Mouse (Mus musculus) heart, embryonic 12.5 days (tissue): ENCODE results near the gene Prss48. TPM values are rescaled to one million over a fixed set of nuclear protein-coding genes. Genes with fewer than 3 reads are reported as not detected.

Experiments used
- ATAC-seq: fragments of 200-750 bp; cut with Nextera tagmentation; 2 replicates; pipeline ENCODE4 v1.8.0; 2017; ENCODE audit warnings: moderate TSS enrichment, moderate library complexity; ENCODE audit not compliant: insufficient number of reproducible peaks, low FRiP score
- H3K27ac ChIP-seq: fragments of 300-500 bp; sonication (generic); 2 replicates; pipeline ENCODE4 v1.5.1; 2016; ENCODE audit warnings: mild to moderate bottlenecking, moderate library complexity; ENCODE audit not compliant: poor library complexity, severe bottlenecking
- H3K27me3 ChIP-seq: fragments of 300-500 bp; sonication (generic); replicated peaks from 2 replicates; pipeline ENCODE4 v1.6.1; 2016; ENCODE audit warnings: mild to moderate bottlenecking, moderate library complexity
- H3K36me3 ChIP-seq: fragments of 300-500 bp; sonication (generic); 2 replicates; pipeline ENCODE4 v1.6.1; 2016; ENCODE audit warnings: mild to moderate bottlenecking, moderate library complexity
- H3K4me1 ChIP-seq: fragments of 300-500 bp; sonication (generic); replicated peaks from 2 replicates; pipeline ENCODE4 v1.6.1; 2016; ENCODE audit warnings: mild to moderate bottlenecking
- H3K4me2 ChIP-seq: fragments of 300-500 bp; sonication (generic); 2 replicates; pipeline ENCODE4 v1.6.1; 2016; ENCODE audit warnings: mild to moderate bottlenecking, moderate library complexity
- H3K4me3 ChIP-seq: fragments of 300-500 bp; sonication (generic); 2 replicates; pipeline ENCODE4 v1.5.1; 2016; ENCODE audit warnings: mild to moderate bottlenecking
- H3K9ac ChIP-seq: fragments of 300-500 bp; sonication (generic); 2 replicates; pipeline ENCODE4 v1.6.1; 2016; ENCODE audit warnings: mild to moderate bottlenecking, moderate library complexity
- H3K9me3 ChIP-seq: fragments of 300-500 bp; sonication (generic); replicated peaks from 2 replicates; pipeline ENCODE4 v1.6.1; 2016; ENCODE audit warnings: mild to moderate bottlenecking, moderate library complexity
- WGBS: fragments of 180-500 bp; shearing (Covaris S2); methylation state at CpG from one replicate; pipeline ENCODE4 v1.1.7; 2016; 5-methylcytosine and 5-hydroxymethylcytosine counted together
- polyA plus RNA-seq: library from polyadenylated mRNA; unstranded; fragments of >200 nt; fragmentation: Nextera tagmentation; extraction: Ambion mirVana; gene quantifications from 2 replicates; pipeline ENCODE4 v1.2.1, GENCODE M21; 2016

Prss48 gene
- polyA plus RNA-seq, 1 experiment from 2014 or later = not detected

- Histone ChIP-seq H3K4me1 (peaks cover 14% of the 10 kb centered on the region), H3K9me3 (0 out of 2 replicates have a peak, but pooled peaks cover 10% of the 10 kb centered on the region), H3K9ac (no peak overlapping the region), H3K4me2 (no peak overlapping the region), H3K4me3 (no peak overlapping the region), H3K27ac (no peak overlapping the region), H3K36me3 (peaks cover 2% of the 10 kb centered on the region; the same call in 1 of the 2 replicates), H3K27me3 (0 out of 2 replicates have a peak, but pooled peaks cover 14% of the 10 kb centered on the region)
- ATAC-seq = no peak
- 90% methylated on average over 20 of the region's 20 CpGs for WGBS
These were observed 23.2 kb upstream of the Prss48 start for GRCm38 (mm10) chr3:86025341-86026137.

DNA sequence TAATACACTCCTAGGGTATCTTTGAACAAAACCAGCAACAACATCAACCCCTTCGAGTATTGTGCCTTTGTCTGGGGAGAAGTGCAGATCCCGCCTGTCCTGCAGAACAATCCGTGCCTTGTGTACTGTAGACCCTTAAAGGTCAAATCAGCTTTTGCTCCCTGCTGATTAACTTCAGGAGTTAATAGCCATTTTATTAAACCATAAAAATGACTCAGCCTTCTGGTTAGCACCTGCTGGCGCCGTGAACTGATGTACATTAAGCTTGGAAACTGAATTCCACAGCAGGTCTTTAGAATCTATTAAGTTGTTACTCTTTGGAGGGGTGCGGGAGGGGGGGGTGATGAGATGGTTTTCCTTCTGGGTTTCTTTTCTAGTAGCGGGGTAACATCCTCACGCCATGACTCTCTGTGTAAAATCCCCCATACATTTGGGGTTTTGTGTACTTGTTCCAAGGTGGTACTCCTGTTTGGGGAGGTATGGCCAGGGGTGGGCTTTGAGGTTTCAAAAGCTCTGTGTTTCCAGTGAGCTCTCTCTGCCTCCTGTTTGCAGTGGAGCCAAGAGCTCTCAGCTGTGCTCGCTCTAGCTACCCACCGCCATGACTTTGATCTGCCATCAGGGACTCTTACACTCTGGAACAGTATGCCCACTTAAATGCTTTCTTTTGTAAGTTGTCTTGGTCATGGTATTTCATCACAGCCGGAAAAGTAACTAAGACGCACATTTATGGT is 21.9 kb upstream of the Prss48 start:
- Histone ChIP-seq H3K9me3 (0 out of 2 replicates have a peak, but pooled peaks cover 10% of the 10 kb centered on the region), H3K27me3 (peaks cover 19% of the 10 kb centered on the region; the same call in 1 of the 2 replicates), H3K4me1 (peaks cover 9% of the 10 kb centered on the region), H3K27ac (no peak overlapping the region), H3K36me3 (peaks cover 2% of the 10 kb centered on the region; the same call in 1 of the 2 replicates), H3K4me3 (no peak overlapping the region), H3K4me2 (no peak overlapping the region), H3K9ac (no peak overlapping the region)
- no peak for ATAC-seq
- WGBS = 87% methylated on average over 12 of the region's 12 CpGs

DNA sequence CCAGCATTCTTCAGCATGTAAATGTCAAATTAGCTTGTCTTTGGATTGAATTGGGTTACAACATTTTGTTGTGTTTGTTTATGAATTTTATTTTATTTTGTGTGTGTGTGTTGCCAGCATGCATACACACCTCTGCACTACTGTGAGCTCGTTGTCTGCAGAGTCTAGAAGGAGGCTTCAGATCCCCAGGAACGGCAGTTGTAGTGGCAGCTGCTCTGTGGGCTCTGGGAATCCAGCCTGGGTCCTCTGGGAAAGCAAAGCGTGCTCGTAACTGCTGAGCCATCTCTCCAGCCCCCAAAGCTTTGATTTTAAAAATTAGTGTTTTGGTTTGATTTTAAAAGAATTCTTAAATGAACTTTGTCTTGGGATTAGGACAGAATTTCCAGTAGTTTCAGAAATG is 19.4 kb upstream of the Prss48 start:
- ATAC-seq = no peak
- H3K4me2 ChIP-seq = no peak overlapping the region
- H3K27ac ChIP-seq = no peak overlapping the region
- H3K4me1 ChIP-seq = no peaks in the 10 kb centered on the region
- WGBS = 81% methylated on average over 4 of the region's 4 CpGs
- H3K36me3 ChIP-seq = peaks cover 2% of the 10 kb centered on the region; the same call in 1 of the 2 replicates
- no peak overlapping the region for H3K4me3 ChIP-seq
- 0 out of 2 replicates have a peak, but pooled peaks cover 10% of the 10 kb centered on the region for H3K9me3 ChIP-seq
- H3K9ac ChIP-seq = no peak overlapping the region
- peaks cover 23% of the 10 kb centered on the region; the same call in 1 of the 2 replicates for H3K27me3 ChIP-seq

DNA sequence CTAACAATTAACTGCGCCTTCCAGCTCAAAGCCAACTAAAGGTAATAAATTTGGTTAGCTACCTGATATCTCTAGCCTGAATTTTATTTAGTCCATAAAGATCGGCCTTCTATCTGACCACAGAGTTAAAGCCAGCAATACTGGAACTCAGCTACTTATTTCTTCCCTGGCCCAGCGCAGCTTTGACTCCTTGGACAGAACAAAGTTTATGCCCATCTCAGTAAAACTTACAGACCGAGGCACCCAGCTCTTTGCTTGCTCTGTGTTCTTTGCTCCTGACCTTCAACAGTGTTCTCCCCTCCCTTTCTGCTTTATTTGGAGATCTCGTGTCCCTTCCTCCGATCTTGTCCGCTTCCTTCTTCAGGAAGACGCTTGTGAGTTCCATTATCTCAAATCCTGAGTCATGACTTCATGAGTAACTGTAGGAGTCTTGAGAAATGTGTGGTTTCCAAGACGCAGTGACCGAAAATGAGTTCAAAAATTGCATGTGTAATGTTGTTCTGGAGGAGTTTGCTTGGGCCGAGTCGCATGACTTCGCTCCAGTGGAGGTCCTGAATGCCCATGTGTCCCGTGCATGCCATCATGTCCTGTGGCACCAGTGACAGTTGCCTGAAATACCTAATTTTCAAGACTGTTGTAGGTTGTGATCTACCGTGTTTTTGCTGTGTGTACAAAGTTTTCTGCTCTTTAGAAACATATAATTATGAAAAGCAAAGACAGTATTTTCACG is 18.8 kb upstream of the Prss48 start:
- peaks cover 2% of the 10 kb centered on the region; the same call in 1 of the 2 replicates for H3K36me3 ChIP-seq
- 78% methylated on average over 16 of the region's 16 CpGs for WGBS

DNA sequence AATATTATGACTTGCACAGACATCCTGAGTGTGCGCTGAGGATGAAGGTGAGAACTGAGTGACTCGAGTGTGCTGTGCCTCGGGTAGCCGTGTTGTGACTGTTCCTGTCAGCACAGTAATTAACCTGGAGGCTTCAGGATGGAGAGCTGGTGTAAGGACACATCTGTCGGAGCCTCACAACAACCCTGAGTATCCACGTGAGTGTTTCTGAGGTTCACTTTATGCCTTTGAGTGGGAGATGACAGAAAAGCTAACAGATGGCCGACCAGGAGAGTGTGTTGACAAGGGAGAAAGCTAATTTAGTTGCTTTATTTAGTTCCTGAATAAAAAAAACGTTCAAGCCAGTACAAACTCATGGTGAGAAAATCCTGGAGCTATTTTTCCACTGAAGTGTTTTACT is 15.2 kb upstream of the Prss48 start:
- ATAC-seq = peak; percentile 59; the same call in 1 of the 2 replicates
- Histone ChIP-seq H3K9ac (no peak overlapping the region), H3K27ac (no peak overlapping the region), H3K4me3 (no peak overlapping the region), H3K4me2 (no peak overlapping the region), H3K9me3 (no peaks in the 10 kb centered on the region), H3K36me3 (no peaks in the 10 kb centered on the region), H3K27me3 (peaks cover 46% of the 10 kb centered on the region), H3K4me1 (no peaks in the 10 kb centered on the region)
- WGBS = 32% methylated on average over 8 of the region's 8 CpGs

More for the DNA sequence above, 18.8 kb upstream of the Prss48 start:
- H3K27ac ChIP-seq = no peak overlapping the region
- ATAC-seq = no peak
- no peak overlapping the region for H3K9ac ChIP-seq
- H3K9me3 ChIP-seq = 0 out of 2 replicates have a peak, but pooled peaks cover 10% of the 10 kb centered on the region
- H3K4me2 ChIP-seq = no peak overlapping the region
- peaks cover 23% of the 10 kb centered on the region for H3K27me3 ChIP-seq
- H3K4me3 ChIP-seq = no peak overlapping the region
- H3K4me1 ChIP-seq = no peaks in the 10 kb centered on the region

GRCm38 (mm10) chr3:86016965-86017364 is 14.7 kb upstream of the Prss48 start:
- no peak overlapping the region for H3K27ac ChIP-seq
- no peak overlapping the region for H3K4me2 ChIP-seq
- no peak overlapping the region for H3K9ac ChIP-seq
- H3K4me1 ChIP-seq = peaks cover under 1% of the 10 kb centered on the region; the same call in 1 of the 2 replicates
- no peak for ATAC-seq
- WGBS = 80% methylated on average over 1 of the region's 1 CpGs
- H3K9me3 ChIP-seq = no peaks in the 10 kb centered on the region
- no peaks in the 10 kb centered on the region for H3K36me3 ChIP-seq
- peaks cover 49% of the 10 kb centered on the region for H3K27me3 ChIP-seq
- H3K4me3 ChIP-seq = no peak overlapping the region

DNA sequence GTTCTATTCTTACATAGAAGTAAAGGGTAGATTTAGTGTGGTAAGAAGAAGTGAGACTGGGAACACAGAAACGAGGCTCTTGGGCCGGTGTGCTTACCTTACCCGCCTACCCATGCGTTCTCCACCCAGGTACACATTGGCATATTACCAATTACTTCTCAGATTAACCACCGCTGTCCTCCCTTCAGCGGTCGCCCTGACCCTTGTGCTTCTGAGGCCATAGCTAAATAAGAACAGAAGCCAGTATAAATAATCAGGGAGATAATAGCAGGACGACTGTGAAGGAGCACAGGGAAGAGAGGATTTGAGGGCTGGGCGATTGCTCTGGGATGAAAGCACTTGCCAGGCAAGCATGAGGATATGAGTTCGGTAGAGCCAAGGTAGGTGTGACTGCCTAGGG is 11.5 kb upstream of the Prss48 start:
- H3K36me3 ChIP-seq = no peaks in the 10 kb centered on the region; the same call in 1 of the 2 replicates
- H3K9me3 ChIP-seq = no peaks in the 10 kb centered on the region
- H3K27me3 ChIP-seq = peaks cover 40% of the 10 kb centered on the region
- ATAC-seq = no peak
- peaks cover 15% of the 10 kb centered on the region for H3K4me1 ChIP-seq
- no peak overlapping the region for H3K4me2 ChIP-seq
- H3K4me3 ChIP-seq = no peak overlapping the region
- no peak overlapping the region for H3K27ac ChIP-seq
- H3K9ac ChIP-seq = no peak overlapping the region
- WGBS = 67% methylated on average over 10 of the region's 10 CpGs

DNA sequence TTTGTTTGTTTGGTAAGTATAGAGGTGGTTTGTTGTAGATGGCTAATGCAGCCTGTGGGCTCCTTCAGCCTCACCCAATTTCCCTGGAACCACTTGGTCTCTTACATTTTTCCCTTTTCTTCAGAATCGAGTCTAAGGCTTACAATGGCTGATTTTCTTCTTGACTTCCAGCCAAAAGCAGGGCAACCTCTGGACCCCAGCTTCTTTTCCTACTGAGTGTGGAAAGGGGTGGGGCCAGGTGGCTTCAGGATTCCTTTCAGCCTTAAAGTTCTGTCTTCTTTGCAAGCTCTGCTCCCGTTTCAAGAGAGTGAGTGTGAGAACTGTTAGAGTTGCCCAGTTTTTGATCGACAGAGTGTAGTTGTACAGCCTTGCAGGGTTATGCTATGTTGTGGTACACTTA is 9.5 kb upstream of the Prss48 start:
- Histone ChIP-seq H3K27me3 (peaks cover 36% of the 10 kb centered on the region), H3K4me3 (no peak overlapping the region), H3K27ac (no peak overlapping the region), H3K4me2 (no peak overlapping the region), H3K9ac (no peak overlapping the region), H3K4me1 (peaks cover 15% of the 10 kb centered on the region), H3K36me3 (peaks cover 9% of the 10 kb centered on the region), H3K9me3 (no peaks in the 10 kb centered on the region)
- WGBS = 55% methylated on average over 3 of the region's 3 CpGs
- no peak for ATAC-seq

DNA sequence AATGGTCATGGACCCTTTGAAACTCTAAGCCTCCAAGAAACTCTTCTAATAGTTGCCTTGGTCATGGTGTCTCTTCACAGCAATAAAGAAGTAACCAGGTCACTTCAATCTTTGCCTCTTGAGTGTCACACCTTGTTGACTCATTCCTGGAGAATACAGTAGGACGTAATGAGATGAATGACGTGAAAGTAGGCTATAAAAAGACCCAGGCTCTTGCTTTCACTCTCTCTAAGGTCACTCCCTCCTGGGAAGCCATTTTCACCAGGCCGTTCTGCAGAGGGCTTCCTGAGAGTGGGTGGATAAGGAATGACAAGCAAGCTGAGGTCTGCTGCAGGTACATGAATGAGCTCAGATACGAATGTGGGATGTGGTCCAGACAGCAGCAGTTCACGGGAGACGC is 9.1 kb upstream of the Prss48 start:
- Histone ChIP-seq H3K27me3 (peaks cover 36% of the 10 kb centered on the region), H3K9me3 (no peaks in the 10 kb centered on the region), H3K9ac (no peak overlapping the region), H3K4me3 (no peak overlapping the region), H3K36me3 (peaks cover 9% of the 10 kb centered on the region), H3K4me1 (peaks cover 15% of the 10 kb centered on the region), H3K4me2 (no peak overlapping the region), H3K27ac (no peak overlapping the region)
- ATAC-seq = no peak
- 59% methylated on average over 6 of the region's 6 CpGs for WGBS

DNA sequence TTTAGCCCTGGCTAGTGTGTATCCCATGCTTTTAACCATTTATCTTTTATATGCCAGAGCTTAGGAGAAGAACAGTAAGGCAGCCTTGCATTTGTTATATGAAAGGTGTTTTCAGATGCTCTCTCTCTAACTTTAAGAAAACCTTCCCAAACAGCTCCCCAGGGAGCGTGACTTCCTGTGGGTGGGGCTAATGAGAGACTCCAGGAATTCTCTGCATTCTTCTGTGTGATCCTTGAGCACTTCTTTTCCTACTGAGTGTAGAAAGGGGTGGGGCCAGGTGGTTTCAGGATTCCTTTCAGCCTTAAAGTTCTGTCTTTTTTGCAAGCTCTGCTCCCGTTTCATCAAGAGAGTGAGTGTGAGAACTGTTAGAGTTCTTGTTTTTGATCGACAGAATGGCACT is 8.3 kb upstream of the Prss48 start:
- H3K27ac ChIP-seq = no peak overlapping the region
- H3K4me1 ChIP-seq = peaks cover 15% of the 10 kb centered on the region
- H3K36me3 ChIP-seq = peaks cover 9% of the 10 kb centered on the region
- H3K4me2 ChIP-seq = no peak overlapping the region
- H3K9me3 ChIP-seq = no peaks in the 10 kb centered on the region
- WGBS = 54% methylated on average over 3 of the region's 3 CpGs
- peaks cover 34% of the 10 kb centered on the region for H3K27me3 ChIP-seq
- no peak overlapping the region for H3K9ac ChIP-seq
- ATAC-seq = no peak
- H3K4me3 ChIP-seq = no peak overlapping the region
